Mouse (Mus musculus) heart, embryonic 11.5 days (tissue): Measurements from ENCODE around the gene Rcor2. TPM values are rescaled to one million over a fixed set of nuclear protein-coding genes. Genes with fewer than 3 reads are reported as not detected.

Experiments used
- ATAC-seq: fragments of 200-750 bp; cut with Nextera tagmentation; replicated peaks from 2 replicates; pipeline ENCODE4 v1.8.0; 2017; ENCODE audit warnings: moderate library complexity; ENCODE audit not compliant: insufficient number of reproducible peaks, low FRiP score, low TSS enrichment
- H3K27ac ChIP-seq: fragments of 300-500 bp; sonication (generic); 2 replicates; pipeline ENCODE4 v1.5.1; 2014; ENCODE audit warnings: mild to moderate bottlenecking, low read depth, low read length
- H3K27me3 ChIP-seq: fragments of 300-500 bp; sonication (generic); 2 replicates; pipeline ENCODE4 v1.6.1; 2014; ENCODE audit warnings: mild to moderate bottlenecking, low read length, mixed read lengths; ENCODE audit not compliant: control insufficient read depth, insufficient read depth
- H3K36me3 ChIP-seq: fragments of 300-500 bp; sonication (generic); 2 replicates; pipeline ENCODE4 v1.6.1; 2014; ENCODE audit warnings: mild to moderate bottlenecking, low read length, moderate library complexity, mixed read lengths; ENCODE audit not compliant: control insufficient read depth, insufficient read depth
- H3K4me1 ChIP-seq: fragments of 300-500 bp; sonication (generic); 2 replicates; pipeline ENCODE4 v1.6.1; 2014; ENCODE audit warnings: low read length; ENCODE audit not compliant: control insufficient read depth, insufficient read depth
- H3K4me2 ChIP-seq: fragments of 300-500 bp; sonication (generic); 2 replicates; pipeline ENCODE4 v1.6.1; 2014; ENCODE audit warnings: mild to moderate bottlenecking, moderate library complexity
- H3K4me3 ChIP-seq: fragments of 300-500 bp; sonication (generic); 2 replicates; pipeline ENCODE4 v1.5.1; 2014; ENCODE audit warnings: low read depth, low read length
- H3K9ac ChIP-seq: fragments of 300-500 bp; sonication (generic); 2 replicates; pipeline ENCODE4 v1.6.1; 2014; ENCODE audit warnings: mild to moderate bottlenecking, low read depth, low read length, moderate library complexity
- H3K9me3 ChIP-seq: fragments of 300-500 bp; sonication (generic); replicated peaks from 2 replicates; pipeline ENCODE4 v1.6.1; 2016; ENCODE audit warnings: low read length; ENCODE audit not compliant: control insufficient read depth
- WGBS: fragments of 180-500 bp; shearing (Covaris S2); extraction: QIAGEN DNeasy Blood & Tissue Kit; methylation state at CpG from one replicate; pipeline ENCODE4 v1.1.7; 2014; ENCODE audit not compliant: insufficient replicate concordance; 5-methylcytosine and 5-hydroxymethylcytosine counted together
- polyA plus RNA-seq: library from polyadenylated mRNA; unstranded; fragments of >200 nt; fragmentation: Nextera tagmentation; extraction: Ambion mirVana; gene quantifications from 2 replicates; pipeline ENCODE4 v1.2.1, GENCODE M21; 2014

Rcor2 gene
- polyA plus RNA-seq: 8.4 and 9.5 TPM in 2 replicates

DNA sequence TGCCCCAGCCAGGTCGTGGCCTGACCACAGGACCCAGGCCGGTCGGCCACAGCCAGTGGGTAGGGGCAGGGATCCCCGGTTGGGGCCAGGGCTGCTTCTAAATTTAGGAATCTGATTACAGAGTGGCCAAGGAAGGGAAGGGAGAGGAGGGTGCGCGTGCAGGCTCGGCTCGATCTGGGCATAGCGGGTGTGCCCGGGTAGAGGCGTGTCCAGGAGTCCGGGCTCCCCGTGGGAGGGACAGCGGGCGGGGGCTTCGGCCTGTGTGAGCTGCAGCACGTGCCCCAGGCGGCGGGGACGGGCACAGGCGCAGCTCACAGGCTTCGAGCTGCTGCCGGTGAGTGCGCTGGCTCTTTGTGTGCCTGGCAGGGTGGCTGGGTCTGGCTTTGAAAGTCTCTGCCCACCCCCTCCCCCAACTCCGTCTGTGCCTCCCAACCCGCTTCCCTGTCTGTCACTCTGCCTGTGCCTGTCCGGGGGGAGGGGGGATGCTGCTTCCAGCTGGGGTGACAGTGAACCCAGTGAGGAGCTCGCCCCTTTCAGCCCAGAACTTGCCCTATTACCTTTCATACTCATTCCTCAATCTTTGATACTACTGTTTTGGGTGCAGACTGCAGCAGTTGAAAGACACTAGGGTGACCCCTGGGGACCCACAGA is at the start of gene Rcor2:
Rcor2 (plus strand) TSS at position 235 of the 651 bp plus-strand sequence.
- peak within 1 kb of the TSS; percentile 92 for H3K27ac ChIP-seq
- peak within 1 kb of the TSS; percentile 91 for H3K4me2 ChIP-seq
- peak within 1 kb of the TSS; percentile 82 for H3K4me3 ChIP-seq
- no peaks in the 10 kb centered on the region for H3K9me3 ChIP-seq
- peak; percentile 32 for ATAC-seq
- H3K36me3 ChIP-seq: peaks cover 12% of the 10 kb centered on the region
- 1% methylated on average over 28 of the region's 28 CpGs for WGBS
- H3K4me1 ChIP-seq: peaks cover 46% of the 10 kb centered on the region
- peak within 1 kb of the TSS; percentile 93 for H3K9ac ChIP-seq
- H3K27me3 ChIP-seq: no peaks in the 10 kb centered on the region

DNA sequence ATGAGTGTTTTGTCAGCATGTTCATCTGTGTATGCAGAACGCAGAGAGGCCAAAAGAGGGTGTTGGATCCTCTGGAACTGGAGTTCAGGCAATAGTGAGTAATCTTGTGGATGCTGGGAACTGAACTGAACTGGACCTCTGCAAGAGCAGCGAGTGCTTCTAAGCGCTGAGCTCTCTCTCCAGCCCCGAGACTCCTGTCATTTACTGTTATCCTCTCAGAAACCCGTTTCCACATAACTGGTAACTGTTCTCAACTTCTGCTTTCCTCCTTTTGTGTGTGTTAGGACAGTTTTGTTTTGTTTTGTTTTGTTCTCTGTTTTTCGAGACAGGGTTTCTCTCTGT is 49.2 kb upstream of the Rcor2 start:
- H3K4me1 ChIP-seq: peaks cover 19% of the 10 kb centered on the region
- H3K9me3 ChIP-seq: no peaks in the 10 kb centered on the region
- H3K4me3 ChIP-seq: peak overlapping the region; percentile 76
- peaks cover 9% of the 10 kb centered on the region for H3K36me3 ChIP-seq
- WGBS: 11% methylated on average over 6 of the region's 6 CpGs
- H3K4me2 ChIP-seq: peak overlapping the region; percentile 53
- peak overlapping the region; percentile 34; the same call in 1 of the 2 replicates for H3K9ac ChIP-seq
- H3K27ac ChIP-seq: no peak overlapping the region
- H3K27me3 ChIP-seq: no peaks in the 10 kb centered on the region
- no peak for ATAC-seq

DNA sequence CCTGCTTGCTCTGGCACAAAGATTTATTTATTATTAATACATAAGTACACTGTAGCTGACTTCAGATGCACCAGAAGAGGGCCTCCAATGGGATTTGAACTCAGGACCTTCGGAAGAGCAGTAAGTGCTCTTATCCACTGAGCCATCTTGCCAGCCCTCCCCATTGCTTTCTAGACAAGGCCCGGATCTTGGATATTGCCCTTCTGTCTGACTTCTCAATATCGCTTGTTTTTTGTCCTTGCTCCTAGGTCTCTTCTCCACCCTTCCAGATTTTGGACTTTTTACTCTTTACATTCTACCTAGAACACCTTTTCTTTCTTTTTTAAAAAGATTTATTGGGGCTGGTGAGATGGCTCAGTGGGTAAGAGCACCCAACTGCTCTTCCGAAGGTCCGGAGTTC is 48.4 kb upstream of the Rcor2 start:
- Histone ChIP-seq H3K4me1 (peaks cover 19% of the 10 kb centered on the region), H3K4me3 (no peak overlapping the region), H3K36me3 (peaks cover 9% of the 10 kb centered on the region), H3K9ac (no peak overlapping the region), H3K27ac (no peak overlapping the region), H3K9me3 (no peaks in the 10 kb centered on the region), H3K27me3 (no peaks in the 10 kb centered on the region), H3K4me2 (no peak overlapping the region)
- ATAC-seq: no peak
- 93% methylated on average over 5 of the region's 5 CpGs for WGBS

DNA sequence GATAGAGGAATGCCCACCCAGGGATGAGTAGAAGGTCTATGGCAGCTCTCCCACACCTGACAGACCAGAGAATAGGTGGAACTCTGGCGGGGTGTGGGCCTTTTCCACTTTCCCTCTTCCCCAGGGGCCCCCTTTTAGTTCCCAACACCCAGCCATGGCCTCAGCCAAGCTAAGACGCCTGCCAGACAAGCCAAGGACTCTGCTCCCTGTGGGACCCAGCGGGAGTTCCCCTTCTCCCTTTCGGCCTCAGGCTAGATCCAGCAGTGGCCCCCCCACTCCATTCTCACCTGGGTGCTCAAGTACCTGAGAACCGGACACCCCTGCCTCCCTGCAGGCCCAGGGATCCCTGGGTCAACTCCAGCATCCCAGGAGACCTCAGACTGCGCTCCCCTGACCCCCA is 44.9 kb upstream of the Rcor2 start:
- Histone ChIP-seq H3K27me3 (no peaks in the 10 kb centered on the region), H3K9me3 (no peaks in the 10 kb centered on the region), H3K9ac (no peak overlapping the region), H3K27ac (no peak overlapping the region), H3K4me2 (no peak overlapping the region), H3K4me3 (no peak overlapping the region), H3K36me3 (peaks cover 4% of the 10 kb centered on the region), H3K4me1 (no peaks in the 10 kb centered on the region)
- WGBS: 86% methylated on average over 6 of the region's 6 CpGs
- ATAC-seq: no peak

DNA sequence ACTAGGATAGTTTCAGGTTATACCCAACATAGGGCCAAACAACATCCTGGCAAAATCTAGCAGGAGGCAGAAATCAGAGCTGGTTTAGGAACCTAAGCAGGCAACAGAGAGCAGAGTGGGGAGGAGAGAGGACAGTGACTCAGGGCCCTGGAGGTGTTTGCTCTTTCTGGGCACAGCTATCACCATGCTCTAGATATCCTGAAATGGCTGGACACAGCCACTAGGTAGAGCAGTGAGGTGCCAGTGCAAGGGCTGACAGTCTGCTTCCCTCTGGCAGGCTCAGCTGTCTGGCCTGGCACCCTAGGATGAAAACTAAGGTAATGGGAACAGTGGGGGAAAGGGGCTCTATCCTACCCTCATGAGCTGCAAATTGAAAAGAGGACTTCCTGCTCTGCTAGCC is 43.6 kb upstream of the Rcor2 start:
- no peaks in the 10 kb centered on the region for H3K9me3 ChIP-seq
- no peak for ATAC-seq
- H3K4me3 ChIP-seq: no peak overlapping the region

DNA sequence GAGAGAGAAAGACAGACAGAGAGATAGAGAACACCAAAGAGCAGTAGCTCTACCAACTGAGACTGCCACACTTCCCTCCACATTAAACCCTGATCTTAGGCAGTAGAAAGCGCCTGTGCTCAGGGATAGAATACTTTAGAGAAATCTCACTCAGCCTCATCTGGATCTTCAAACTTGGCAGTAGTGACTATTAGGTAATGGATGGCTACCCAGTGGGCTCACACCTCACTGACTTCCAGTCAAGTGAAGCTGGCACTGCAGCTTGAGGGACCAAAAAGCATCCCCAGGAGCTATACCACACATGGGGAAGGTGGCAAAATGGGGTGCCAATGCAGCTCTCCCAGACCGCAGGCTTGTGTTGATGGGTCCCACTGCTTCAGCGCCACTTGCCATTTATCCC is 42.9 kb upstream of the Rcor2 start:
- no peak for ATAC-seq
- Histone ChIP-seq H3K27ac (no peak overlapping the region), H3K36me3 (peaks cover 14% of the 10 kb centered on the region), H3K4me3 (no peak overlapping the region), H3K9me3 (no peaks in the 10 kb centered on the region), H3K4me2 (no peak overlapping the region), H3K9ac (no peak overlapping the region), H3K4me1 (no peaks in the 10 kb centered on the region), H3K27me3 (no peaks in the 10 kb centered on the region)
- WGBS: 83% methylated on average over 3 of the region's 3 CpGs

More for the DNA sequence above, 43.6 kb upstream of the Rcor2 start:
- no peaks in the 10 kb centered on the region for H3K27me3 ChIP-seq
- no peak overlapping the region for H3K27ac ChIP-seq
- peaks cover 11% of the 10 kb centered on the region for H3K36me3 ChIP-seq
- no peak overlapping the region for H3K4me2 ChIP-seq
- H3K9ac ChIP-seq: 0 out of 2 replicates have a peak overlapping the region, but pooled peaks have one; percentile 22
- H3K4me1 ChIP-seq: no peaks in the 10 kb centered on the region

DNA sequence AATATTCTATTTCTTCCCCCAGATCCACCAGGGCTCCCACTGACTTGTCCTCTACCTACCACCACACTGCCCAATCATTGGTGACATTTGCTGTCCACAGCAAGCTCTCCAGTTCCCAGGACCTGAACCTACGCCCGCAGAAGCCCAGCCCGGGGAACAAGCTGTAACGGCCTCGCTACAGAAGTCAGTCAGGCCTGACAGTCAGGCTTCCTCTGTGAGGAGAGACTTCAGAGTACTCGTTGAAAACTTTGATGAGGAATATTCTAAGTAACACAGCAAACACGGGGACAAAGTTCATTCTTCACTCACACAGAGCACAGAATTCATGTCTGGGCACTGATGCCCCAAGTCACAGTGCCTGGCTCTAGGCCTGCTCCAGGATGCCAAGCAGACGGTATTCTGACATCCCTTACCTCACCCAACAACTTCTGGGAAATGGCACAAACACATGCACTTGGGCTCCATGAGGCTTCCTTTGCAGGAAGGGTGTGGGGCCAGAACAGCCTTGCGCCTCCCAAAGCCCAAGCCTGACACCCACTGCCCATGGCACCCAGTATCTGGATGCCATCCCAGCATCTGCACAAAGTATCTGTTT is 41.9 kb upstream of the Rcor2 start:
- H3K9me3 ChIP-seq: no peaks in the 10 kb centered on the region
- no peak overlapping the region for H3K27ac ChIP-seq
- ATAC-seq: no peak
- no peak overlapping the region for H3K4me2 ChIP-seq
- H3K4me1 ChIP-seq: no peaks in the 10 kb centered on the region
- H3K9ac ChIP-seq: no peak overlapping the region
- H3K36me3 ChIP-seq: peaks cover 19% of the 10 kb centered on the region
- no peaks in the 10 kb centered on the region for H3K27me3 ChIP-seq
- WGBS: 86% methylated on average over 9 of the region's 9 CpGs
- H3K4me3 ChIP-seq: no peak overlapping the region

DNA sequence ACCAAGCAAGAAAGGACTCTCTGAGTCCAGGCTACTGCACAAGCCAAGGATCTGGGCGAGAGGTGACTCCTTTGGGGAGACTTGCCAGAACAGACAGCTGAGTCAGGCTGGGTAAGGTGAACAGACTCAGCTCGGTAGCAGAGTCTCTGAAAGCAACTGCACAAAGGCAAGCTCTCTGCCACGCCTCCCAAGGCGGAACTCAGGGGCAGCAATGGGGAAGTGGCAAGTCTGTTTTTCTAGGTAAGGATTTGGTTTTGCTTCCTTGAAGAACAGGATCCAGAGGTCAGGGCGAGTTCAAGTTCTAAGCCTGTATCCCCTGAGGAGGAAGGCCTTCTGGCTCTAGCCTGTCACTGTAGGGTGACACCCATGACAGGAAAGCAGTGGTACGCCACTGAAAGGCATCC is 40.6 kb upstream of the Rcor2 start:
- H3K9me3 ChIP-seq: no peaks in the 10 kb centered on the region
- H3K4me2 ChIP-seq: no peak overlapping the region
- no peak overlapping the region for H3K4me3 ChIP-seq
- H3K27me3 ChIP-seq: no peaks in the 10 kb centered on the region
- H3K9ac ChIP-seq: no peak overlapping the region
- H3K36me3 ChIP-seq: peaks cover 19% of the 10 kb centered on the region
- WGBS: 80% methylated on average over 6 of the region's 6 CpGs
- ATAC-seq: no peak
- no peaks in the 10 kb centered on the region for H3K4me1 ChIP-seq
- no peak overlapping the region for H3K27ac ChIP-seq
